Mouse (Mus musculus): Measurements from ENCODE around the gene Tnr.

GRCm38 (mm10) chr1:159570270-159570669 lies 46.7 kb downstream of the Tnr start:
- TF ChIP-seq ELF1 (IDR thresholded peaks at IDR 0.05; ENCODE audit: low read depth, low read length) (no peak), ETS1 (conservative IDR thresholded peaks at IDR 0.05; ENCODE audit: low read depth, low read length) (no peak), POLR2A (IDR thresholded peaks at IDR 0.05; ENCODE audit: low read depth, low read length) (no peak), MEF2A (IDR thresholded peaks at IDR 0.05; ENCODE audit: borderline replicate concordance, low read depth, low read length) (no peak), EP300 (IDR thresholded peaks at IDR 0.05; ENCODE audit: low read length) (no peak), NRF1 (IDR thresholded peaks at IDR 0.05; ENCODE audit: low read depth, low read length) (no peak), PAX5 (IDR thresholded peaks at IDR 0.05; ENCODE audit: low read length) (no peak), CTCF (conservative IDR thresholded peaks at IDR 0.05 in 1 of 2, IDR thresholded peaks at IDR 0.05 in 1 of 2; ENCODE audit: low read depth in 2 of 2, low read length in 2 of 2) (no peak)

Measured in CH12.LX (cell line).